Mouse (Mus musculus): ENCODE results near the gene Fkrp. TPM values are rescaled to one million over a fixed set of nuclear protein-coding genes. Genes with fewer than 3 reads are reported as not detected.

Fkrp gene
- total RNA-seq, 1 experiment from 2014 or later = 8.7 TPM

DNA sequence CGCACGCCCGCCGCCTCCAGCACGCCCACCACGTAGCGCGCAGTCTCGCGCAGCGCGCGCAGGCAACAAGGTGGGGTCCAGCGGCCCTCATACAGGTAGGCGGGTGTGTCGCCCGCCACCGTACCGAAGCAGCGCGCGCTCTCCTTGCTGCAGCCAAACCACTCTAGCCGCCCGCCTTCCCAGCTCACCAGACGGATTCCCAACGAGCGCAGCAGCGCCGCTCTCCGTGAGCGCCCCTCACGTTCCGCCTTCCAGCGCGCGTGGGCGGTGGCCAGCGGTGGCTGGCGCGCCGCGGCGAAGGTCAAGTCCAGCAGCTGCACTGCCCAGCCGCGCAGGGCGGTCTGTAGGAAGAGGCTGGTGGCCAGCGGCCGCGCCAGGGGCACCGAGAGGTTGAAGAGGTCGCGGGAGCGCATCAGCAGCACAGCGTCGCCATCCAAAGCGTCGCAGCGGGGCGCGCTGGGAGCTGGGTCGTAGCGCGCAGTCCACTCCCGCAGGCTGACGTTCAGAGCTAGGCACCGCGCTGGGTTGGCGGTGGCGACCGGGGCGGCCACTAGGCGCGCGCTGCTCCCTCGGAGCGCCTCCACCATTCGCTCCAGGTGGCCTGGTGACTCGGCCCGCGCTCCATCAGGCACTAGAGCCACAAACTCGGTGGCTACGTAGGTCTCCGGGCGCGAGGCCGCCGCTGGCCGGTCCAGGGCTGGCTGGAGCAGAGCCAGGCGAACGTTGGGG lies 5.4 kb downstream of the Fkrp start:
- no peak for ATAC-seq (replicated peaks in 1 of 2; ENCODE audit: insufficient read depth in 1 of 2, low FRiP score in 2 of 2, low TSS enrichment in 1 of 2, low read depth in 1 of 2, poor library complexity in 2 of 2, severe bottlenecking in 2 of 2)

DNA sequence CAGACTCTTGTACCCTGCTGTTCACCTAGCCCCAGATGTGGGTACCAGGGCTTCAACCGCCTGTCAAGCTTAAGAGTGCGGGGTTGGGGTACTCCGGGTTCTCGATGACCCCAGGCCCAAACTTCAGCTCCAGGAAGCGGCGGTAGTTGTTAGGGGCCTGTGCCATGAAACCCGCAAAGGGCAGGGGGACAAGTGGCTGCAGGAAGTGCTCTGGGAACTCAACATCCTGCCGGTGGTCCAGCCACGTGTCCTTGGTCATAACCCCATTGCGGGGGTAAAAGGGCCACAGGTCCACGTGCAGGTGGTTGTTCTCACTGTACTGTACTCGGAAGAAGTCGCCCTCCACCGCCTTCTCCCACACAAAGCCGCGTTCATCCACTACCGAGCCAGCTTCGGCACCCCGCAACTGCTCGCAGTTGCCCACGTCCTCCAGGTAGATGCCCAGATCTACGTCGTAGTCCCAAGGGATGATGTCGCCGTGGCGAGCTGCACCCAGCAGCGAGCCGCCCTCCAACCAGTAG lies 6.1 kb downstream of the Fkrp start:
- no peak for ATAC-seq (replicated peaks in 1 of 2; ENCODE audit: insufficient read depth in 1 of 2, low FRiP score in 2 of 2, low TSS enrichment in 1 of 2, low read depth in 1 of 2, poor library complexity in 2 of 2, severe bottlenecking in 2 of 2)

DNA sequence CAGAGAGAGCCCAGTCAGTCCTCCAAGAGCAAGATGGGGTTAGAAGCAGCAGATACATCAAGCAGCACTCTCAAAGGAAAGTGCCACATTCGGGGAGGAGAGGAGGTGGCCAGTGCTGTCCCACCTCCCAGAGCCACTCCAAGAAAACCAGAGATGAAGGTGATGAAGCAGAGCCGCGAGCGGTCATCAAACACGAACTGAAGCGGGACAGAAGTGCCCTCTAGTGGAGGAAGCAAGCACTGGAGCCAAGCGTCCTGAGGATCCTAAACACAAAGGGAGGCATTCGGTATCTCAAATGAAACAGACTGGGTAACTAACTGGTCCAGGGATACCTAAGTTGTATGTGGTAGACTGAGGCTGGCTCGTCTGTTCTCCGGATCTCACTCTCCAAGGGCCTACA lies 6.8 kb downstream of the Fkrp start:
- ATAC-seq (replicated peaks in 1 of 2; ENCODE audit: insufficient read depth in 1 of 2, low FRiP score in 2 of 2, low TSS enrichment in 1 of 2, low read depth in 1 of 2, poor library complexity in 2 of 2, severe bottlenecking in 2 of 2) = peak in 1 of 2 experiments; percentile 66; a peak in 1 of 4 replicates

DNA sequence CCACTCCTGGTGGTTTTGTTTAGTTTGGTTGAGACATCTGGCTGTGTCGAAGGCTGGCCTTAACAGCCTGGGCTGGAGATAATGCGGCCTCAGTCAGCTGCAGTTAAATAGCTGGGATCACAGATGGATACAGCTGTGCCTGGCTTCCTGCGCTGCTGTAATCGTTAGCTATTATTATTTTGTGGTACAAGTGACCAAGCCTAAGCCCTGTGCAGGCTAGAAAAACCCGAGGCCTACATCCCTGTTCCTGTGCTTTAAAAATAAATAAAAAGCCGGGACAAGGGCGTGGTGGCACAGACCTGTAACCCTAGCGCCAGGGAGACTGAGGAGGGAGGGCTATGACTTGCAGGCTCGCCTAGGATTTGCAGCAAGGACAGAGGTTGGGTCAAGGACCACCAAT lies 7.9 kb downstream of the Fkrp start:
- no peak for ATAC-seq (replicated peaks in 1 of 2; ENCODE audit: insufficient read depth in 1 of 2, low FRiP score in 2 of 2, low TSS enrichment in 1 of 2, low read depth in 1 of 2, poor library complexity in 2 of 2, severe bottlenecking in 2 of 2)

DNA sequence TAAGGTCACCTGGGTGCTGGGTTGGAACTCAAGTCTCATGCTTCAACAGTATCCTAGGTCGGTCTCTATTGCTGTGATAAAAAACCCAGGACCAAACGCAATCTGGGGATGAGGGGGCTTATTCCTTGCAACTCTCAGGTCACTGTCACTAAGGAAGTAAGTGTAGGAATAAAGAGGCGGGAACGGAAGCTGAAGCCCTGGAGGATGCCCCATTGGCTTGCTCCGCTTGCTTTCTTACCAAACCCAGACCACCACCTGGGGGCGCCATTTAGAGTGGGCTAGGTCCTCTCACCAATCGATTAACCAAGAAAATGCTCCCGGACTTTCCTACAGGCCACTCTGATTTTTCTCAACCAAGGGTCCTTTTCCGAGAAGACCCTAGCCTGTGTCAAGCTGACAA lies 8.6 kb downstream of the Fkrp start:
- ATAC-seq (replicated peaks in 1 of 2; ENCODE audit: insufficient read depth in 1 of 2, low FRiP score in 2 of 2, low TSS enrichment in 1 of 2, low read depth in 1 of 2, poor library complexity in 2 of 2, severe bottlenecking in 2 of 2) = no peak

DNA sequence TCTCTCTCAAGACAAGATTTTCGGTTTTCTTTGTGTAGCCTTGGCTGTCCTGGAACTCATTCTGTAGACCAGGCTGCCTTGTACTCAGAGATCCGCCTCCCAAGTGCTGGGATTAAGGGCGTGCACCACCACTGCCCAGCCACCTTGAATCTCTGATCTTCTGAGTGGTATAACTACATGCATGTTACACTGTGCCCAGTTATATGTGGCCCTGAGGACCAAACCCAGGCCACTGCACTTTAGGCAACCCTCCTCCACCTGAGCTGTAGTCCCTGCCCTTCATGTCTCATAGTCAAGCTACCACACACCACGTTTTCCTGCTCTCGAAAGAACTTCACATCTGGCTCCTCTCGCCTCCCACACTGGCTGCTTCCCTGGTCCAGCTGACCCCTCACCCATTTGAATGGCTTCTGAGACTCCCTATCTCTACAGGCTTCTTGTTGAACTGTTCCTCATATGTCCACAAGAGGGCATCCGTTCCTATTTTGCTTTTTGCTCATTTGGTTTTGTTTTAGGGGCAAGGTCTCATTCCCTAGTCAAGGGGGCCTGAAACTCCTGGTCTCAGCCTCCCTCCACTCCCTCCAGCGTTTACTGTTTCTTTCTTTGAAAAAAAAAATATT lies 12.0 kb downstream of the Fkrp start:
- peak; percentile 42 to 67; a peak in 3 of 4 replicates for ATAC-seq (replicated peaks in 1 of 2; ENCODE audit: insufficient read depth in 1 of 2, low FRiP score in 2 of 2, low TSS enrichment in 1 of 2, low read depth in 1 of 2, poor library complexity in 2 of 2, severe bottlenecking in 2 of 2)

DNA sequence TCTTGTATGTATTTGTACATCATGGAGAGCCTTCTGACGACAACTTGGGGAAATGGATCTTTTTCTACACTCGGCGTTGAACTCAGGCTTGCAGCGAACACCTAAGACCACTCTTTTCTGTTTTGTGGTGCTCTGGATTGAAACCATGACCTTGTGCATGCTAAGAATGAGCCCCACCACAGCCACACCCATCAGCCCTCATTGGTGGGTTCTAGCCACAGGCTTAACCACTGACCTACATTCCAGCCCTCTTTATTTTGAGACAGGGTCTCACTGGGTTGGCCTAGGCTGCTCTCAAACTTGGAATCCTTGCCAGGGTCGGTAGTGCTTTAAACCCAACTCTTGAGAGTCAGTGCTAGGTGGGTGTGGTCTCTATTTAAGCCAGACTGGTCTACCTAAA lies 21.6 kb downstream of the Fkrp start:
- ATAC-seq (replicated peaks in 1 of 2; ENCODE audit: insufficient read depth in 1 of 2, low FRiP score in 2 of 2, low TSS enrichment in 1 of 2, low read depth in 1 of 2, poor library complexity in 2 of 2, severe bottlenecking in 2 of 2) = no peak

DNA sequence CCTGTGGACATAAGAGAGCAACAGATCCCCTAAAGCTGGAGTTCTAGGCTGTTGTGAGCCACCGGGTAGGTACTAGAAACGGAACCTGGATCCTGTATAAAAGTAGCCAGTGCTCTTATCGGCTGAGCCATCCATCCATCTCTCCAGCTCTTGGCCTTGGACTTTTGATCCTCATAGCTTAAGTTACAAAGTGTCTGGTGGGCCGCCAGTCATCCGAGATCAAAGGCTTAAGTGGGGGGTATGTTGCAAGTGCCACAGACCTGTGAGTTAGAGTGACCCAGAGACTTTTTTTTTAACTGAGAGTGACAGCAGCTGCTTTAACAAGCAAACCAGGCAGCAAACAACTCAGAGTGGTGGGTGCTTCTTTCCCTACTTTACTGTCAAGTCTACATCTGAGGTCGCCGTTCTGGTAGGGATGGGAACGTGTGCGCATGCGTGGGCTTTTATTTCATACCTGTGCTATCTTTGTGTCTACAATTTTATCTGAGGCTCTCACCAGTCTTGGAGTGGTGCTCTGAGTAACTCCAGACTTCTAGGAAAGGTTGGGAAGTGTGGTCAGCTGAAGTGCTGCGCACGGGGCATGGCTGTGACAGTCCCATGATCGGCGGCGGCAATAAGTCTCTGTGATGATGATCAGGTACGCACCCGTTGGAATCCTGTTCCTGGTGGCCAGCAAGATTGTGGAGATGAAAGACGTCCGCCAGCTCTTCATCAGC lies 23.4 kb downstream of the Fkrp start:
- ATAC-seq (replicated peaks in 1 of 2; ENCODE audit: insufficient read depth in 1 of 2, low FRiP score in 2 of 2, low TSS enrichment in 1 of 2, low read depth in 1 of 2, poor library complexity in 2 of 2, severe bottlenecking in 2 of 2) = no peak

DNA sequence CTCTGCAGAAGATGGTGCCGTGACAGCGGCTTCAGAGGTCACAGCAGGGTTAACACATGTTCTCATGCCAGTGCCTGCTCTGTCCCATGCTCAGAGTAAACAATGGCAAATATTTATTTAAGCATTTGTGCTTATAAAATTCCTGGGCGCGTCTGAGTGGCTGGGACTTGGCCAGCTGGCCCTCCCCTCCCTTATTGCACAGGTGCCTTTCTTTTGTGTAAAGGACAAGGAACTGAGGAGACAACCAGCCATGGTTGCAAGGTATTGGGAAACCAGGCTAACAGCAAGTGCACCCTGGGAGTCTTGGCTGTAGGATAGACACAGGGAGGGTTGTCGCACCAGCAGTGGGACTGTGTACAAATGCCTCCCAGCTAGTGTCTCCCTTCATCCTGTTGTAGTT lies 24.2 kb downstream of the Fkrp start:
- no peak for ATAC-seq (replicated peaks in 1 of 2; ENCODE audit: insufficient read depth in 1 of 2, low FRiP score in 2 of 2, low TSS enrichment in 1 of 2, low read depth in 1 of 2, poor library complexity in 2 of 2, severe bottlenecking in 2 of 2)

DNA sequence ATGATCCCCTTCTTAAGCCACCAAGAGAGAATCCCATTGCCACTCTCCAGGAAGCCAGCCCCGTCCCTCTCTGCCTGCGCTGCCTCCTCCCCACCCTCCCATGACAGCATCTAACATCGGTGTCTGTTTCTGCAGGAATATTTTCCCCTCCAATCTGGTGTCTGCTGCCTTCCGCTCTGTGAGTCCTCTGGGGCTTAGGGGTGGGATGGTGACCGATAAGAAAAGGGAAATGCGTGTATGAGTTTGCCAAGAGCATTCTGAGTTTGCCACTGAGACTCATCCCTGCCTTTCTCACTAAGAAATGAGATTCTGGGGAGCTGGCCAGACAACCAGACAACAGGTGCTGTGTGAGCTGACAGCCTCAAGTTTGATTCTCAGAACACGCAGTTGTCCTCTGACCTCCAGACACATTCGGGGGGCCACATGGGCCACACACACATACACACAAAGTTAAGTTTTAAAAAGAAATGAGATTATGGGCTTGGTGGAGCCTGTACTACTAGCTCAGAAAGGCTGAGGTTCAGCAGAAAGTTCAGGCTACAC lies 30.9 kb downstream of the Fkrp start:
- ATAC-seq (replicated peaks in 1 of 2; ENCODE audit: insufficient read depth in 1 of 2, low FRiP score in 2 of 2, low TSS enrichment in 1 of 2, low read depth in 1 of 2, poor library complexity in 2 of 2, severe bottlenecking in 2 of 2) = no peak

DNA sequence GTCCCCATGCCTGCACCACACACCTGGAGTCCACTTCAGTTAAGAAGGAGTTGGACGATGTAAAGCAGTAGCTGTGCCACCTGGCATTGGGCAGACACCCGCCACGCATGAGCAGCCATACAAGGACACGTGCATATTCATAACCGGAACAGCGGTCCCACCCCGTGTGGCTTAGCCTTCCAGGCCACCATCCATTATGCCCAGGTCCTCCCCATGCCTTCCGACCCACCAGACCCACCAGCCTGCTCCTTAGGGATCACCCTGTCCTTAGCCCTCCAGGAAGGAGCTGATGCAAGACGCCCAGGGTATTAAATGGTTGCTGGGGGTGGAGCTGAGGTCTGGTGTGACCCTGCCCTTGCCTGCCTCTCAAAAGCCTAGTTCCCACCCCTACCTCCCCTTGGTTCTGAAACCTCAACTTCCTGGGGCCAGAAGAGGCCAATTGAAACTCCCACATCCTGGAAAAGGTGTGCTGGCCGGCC lies 32.0 kb downstream of the Fkrp start:
- ATAC-seq (replicated peaks in 1 of 2; ENCODE audit: insufficient read depth in 1 of 2, low FRiP score in 2 of 2, low TSS enrichment in 1 of 2, low read depth in 1 of 2, poor library complexity in 2 of 2, severe bottlenecking in 2 of 2) = no peak

DNA sequence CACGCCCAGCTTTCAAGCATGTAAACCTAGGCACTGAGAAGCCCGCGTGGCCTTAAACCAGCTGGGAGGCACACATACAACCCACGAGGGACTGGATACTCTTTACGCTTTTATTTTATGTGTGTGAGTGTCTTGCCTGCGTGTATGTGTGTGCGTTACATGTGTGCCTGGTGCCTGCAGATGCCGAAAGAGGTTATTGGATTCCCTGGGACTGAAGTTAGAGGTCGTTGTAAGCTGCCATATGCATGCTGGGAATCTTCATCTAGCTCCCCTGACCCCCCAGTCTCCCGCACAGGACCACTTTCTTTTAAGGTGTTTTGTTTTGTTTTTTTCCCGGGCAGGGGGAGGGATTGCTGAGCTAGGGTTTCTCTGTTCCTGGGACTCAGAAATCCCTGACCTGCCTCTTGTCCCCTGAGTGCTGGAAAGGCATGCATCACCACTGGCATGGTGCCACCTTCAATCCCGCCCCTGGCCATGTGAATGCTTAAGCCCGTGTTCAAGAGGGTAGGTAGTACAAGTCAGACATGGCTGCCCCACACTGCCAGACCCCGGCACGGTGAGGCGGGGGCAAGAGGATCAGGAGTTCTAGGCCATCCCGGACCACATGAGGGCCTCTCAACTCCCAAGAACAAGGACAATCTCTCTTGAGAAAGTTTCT lies 32.6 kb downstream of the Fkrp start:
- ATAC-seq (replicated peaks in 1 of 2; ENCODE audit: insufficient read depth in 1 of 2, low FRiP score in 2 of 2, low TSS enrichment in 1 of 2, low read depth in 1 of 2, poor library complexity in 2 of 2, severe bottlenecking in 2 of 2) = no peak

DNA sequence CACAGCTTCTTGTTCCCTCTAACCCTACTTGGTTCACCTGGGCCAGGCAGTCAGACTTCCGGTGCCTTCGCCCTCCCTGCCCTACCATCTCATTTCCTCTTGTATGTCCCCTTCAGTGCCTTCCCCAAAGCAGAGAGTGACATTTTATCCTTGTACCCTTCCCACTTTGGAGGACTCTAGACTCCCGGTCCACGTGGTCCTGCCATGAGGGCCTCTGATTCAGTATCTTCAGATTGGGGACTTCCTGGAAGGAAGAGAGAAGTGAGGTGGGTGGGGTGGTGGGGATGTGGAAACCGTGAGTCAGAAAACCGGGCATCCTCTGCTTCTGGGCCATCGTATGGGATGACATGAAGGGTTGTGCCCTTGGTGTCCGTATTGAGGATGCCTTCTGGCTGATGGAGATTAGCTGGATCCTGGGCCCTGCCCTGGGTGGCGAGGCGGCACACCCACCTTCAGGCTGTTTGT lies 33.3 kb downstream of the Fkrp start:
- ATAC-seq (replicated peaks in 1 of 2; ENCODE audit: insufficient read depth in 1 of 2, low FRiP score in 2 of 2, low TSS enrichment in 1 of 2, low read depth in 1 of 2, poor library complexity in 2 of 2, severe bottlenecking in 2 of 2) = peak; percentile 12 to 13; a peak in 2 of 4 replicates

DNA sequence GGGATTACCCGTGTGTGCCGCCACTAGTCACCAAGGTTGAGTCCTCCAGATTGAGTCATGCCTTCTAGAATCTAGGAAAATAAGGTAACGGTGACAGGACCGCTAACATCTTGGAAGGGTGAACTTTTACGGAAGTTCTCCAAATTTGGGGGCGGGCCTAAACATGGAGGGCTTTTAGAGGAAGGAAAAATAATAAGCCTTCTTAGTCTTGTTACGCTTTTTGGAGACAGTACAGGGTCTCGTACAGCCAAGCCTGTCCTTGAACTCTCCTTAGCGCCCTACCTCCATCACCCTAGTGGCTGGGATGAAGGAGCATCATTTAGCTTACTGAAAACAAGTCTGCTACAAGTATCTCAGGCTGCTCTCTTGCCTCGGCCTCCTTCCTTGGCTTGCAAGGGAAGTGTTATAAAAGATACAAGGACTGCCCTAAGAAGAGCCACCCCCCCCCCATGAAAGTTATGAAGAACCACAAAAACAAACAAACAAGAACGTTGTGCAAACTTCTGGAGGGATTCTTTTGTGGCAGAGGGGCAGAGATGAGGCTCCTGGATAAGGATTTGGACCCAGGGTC lies 33.9 kb downstream of the Fkrp start:
- peak; percentile 9 to 29; a peak in 2 of 4 replicates for ATAC-seq (replicated peaks in 1 of 2; ENCODE audit: insufficient read depth in 1 of 2, low FRiP score in 2 of 2, low TSS enrichment in 1 of 2, low read depth in 1 of 2, poor library complexity in 2 of 2, severe bottlenecking in 2 of 2)

DNA sequence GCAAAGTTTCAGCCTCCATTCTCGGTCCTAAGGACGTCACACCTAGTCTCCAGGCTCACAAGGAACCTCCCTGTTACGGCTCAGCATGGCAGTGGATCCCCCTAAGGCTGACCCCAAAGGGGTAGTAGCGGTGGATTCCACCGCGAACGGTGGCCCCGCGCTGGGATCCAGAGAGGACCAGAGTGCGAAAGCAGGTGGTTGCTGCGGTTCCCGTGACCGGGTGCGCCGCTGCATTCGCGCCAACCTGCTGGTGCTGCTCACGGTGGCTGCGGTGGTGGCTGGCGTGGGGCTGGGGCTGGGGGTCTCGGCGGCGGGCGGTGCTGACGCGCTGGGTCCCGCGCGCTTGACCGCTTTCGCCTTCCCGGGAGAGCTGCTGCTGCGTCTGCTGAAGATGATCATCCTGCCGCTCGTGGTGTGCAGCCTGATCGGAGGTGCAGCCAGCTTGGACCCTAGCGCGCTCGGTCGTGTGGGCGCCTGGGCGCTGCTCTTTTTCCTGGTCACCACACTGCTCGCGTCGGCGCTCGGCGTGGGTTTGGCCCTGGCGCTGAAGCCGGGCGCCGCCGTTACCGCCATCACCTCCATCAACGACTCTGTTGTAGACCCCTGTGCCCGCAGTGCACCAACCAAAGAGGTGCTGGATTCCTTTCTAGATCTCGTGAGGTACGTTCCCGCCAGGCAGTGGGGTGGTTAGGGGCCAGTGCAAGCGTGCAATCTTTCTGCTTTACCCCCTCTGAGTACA lies 34.5 kb downstream of the Fkrp start:
- peak in 1 of 2 experiments; percentile 4; a peak in 1 of 4 replicates for ATAC-seq (replicated peaks in 1 of 2; ENCODE audit: insufficient read depth in 1 of 2, low FRiP score in 2 of 2, low TSS enrichment in 1 of 2, low read depth in 1 of 2, poor library complexity in 2 of 2, severe bottlenecking in 2 of 2)

DNA sequence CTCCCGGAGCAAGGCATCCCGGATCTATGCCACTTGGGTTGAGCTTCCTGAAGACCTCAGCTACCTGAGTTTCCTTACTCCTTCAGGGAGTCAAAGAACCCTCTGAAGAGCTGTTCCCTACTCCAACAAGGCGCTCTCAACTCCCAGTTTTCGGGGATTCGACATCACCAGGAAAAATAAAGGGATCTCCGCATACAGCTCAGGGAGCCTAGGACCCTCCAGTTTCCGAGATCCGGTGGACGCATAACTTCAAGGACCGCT lies 35.0 kb downstream of the Fkrp start:
- ATAC-seq (replicated peaks in 1 of 2; ENCODE audit: insufficient read depth in 1 of 2, low FRiP score in 2 of 2, low TSS enrichment in 1 of 2, low read depth in 1 of 2, poor library complexity in 2 of 2, severe bottlenecking in 2 of 2) = 0 out of 4 replicates have a peak, but pooled peaks of 1 of the 2 experiments have one; percentile 1

All from hematopoietic stem cell, adult 5-6 weeks (primary cell).